Mouse (Mus musculus) testis, postnatal 14 days (tissue): ENCODE data around the gene Zbtb11.
"Not testable (repeated sequence)": the region's sequence is repeated elsewhere in the genome, so short reads cannot be mapped to it uniquely, and the experiment has no call there.

Experiments
- DNase-seq: peaks from one replicate; pipeline ENCODE4 v3.0.0; 2021; ENCODE audit warnings: low spot score

The Zbtb11 gene

DNA sequence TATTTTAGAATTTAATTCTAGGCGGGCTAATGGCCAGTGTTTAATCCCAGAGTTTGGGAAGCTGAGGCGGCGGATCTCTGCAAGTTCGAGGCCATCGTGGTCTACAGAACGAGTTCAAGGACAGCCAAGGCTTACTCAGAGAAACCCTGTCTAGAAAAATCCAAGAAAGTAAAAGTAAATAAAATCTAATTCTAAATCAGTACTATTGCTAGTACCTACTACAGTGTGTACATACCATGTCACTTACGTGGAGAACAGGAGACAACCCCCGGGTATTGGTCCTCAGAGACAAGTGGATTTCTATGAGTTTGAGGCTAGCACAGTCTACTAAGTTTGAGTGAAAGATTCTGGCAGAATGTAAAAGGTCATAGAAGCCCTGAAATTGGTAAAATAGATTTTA lies 64.4 kb downstream of the Zbtb11 start:
- no peak for DNase-seq

DNA sequence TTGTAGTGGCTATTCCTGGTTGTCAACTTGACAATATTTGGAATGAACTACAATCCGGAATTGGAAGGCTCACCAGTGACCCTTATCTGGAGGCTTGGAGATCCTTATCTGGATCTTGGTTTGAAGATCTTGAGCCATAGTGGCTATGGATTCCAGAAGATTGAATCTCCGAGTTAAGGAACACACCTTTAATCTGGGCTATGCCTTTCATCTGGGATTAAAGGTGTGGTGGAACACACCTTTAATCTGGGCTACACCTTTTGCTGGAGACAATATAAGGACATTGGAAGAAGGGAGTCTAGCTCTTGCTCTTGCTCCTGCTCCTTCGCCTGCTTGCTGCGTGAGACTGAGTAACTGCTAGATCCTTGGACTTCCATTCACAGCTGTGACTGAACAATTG lies 74.4 kb downstream of the Zbtb11 start, which contains the start of gene Senp7:
Gene Senp7 (plus strand): TSS at position 301 of the 400 bp plus-strand sequence.
- not testable (repeated sequence) for DNase-seq

DNA sequence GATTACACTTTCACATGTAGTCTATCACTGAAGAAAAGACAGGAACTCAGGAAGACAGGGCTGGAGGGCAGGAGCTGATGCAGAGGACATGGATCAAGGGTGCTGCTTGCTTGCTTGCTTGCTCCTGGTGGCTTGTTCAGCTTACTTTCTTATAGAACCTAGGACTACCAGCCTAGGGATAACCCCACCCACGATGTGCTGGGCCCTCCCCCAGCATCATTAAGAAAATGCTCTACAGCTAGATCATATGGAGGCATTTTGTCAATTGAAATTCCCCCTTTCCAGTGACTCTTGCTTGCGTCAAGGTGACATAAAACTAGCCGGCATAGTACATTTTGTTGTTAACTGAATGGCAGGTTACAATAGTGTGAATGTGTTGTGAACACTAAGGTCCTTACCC lies 82.2 kb downstream of the Zbtb11 start:
- DNase-seq: no peak

DNA sequence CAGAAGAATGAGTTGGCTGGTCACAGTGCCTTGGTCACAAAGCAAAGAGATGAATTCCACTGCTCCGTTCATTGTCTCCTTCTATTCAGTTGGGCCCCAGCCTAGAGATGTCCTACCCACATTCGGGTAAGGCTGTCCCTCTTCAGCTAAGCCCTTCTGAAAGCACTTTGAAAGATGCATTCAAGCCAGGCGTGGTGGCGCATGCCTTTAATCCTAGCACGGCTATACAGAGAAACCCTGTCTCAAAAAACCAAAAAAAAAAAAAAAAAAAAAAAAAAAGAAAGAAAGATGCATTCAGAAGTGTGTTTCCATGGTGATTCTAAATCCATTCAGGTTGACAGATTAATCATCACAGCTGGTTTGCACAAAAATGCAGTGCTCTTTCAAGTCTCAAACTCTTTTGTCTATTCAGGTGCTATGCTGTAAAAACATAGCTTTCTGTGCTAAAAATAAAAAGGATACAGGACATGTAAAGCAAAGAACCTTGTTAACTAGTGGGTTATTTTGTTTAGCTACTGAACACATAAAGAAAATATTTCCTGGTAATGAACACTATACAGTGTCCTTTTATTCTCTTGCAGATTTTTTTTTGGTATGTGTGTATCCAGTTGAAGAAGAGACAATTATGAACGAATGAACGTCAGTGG lies 83.4 kb downstream of the Zbtb11 start:
- no peak for DNase-seq

DNA sequence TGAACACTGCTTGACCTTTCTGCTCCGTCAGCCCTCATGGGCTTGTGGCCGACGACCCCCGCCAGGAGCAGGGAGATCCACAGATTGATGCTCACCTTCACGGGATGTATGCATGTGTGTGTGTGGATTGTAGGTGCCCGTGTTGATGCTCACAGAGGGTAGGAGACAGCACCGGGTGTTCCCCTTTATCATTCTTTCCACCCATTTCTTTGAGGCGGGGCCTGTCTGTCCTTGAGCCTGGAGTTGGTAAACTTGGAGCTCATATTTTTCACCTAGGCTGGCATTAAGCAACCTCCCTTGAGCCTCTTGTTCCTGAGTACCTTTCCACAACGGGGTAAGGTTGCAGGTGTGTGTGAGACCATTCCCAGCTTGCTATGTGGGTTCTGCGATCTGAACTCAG lies 84.5 kb downstream of the Zbtb11 start:
- no peak for DNase-seq
